ENCODE assay signal across 8 mouse cellular contexts in genomic region chr9:108489702-108490558, GRCm38 (mm10). TPM values are rescaled to one million over a fixed set of nuclear protein-coding genes. Genes with fewer than 3 reads are reported as not detected.
DNase-seq lines count a peak whose midpoint lies in the region; ATAC-seq and TF ChIP-seq lines count a peak whose summit lies in the region.

No protein-coding gene starts in this region.

- H3K36me3 ChIP-seq in lung, postnatal 0 days (ENCODE audit: insufficient read depth, low read length): peaks cover 62% of the 10 kb centered on the region
- H3K36me3 ChIP-seq in intestine, postnatal 0 days (ENCODE audit: control insufficient read depth, insufficient read depth): peaks cover 62% of the 10 kb centered on the region
- peaks cover 32% of the 10 kb centered on the region for H3K36me3 ChIP-seq in neural tube, embryonic 15.5 days

- H3K9ac ChIP-seq in lung, postnatal 0 days (replicated peaks; ENCODE audit: low read depth): no peak overlapping the region
- H3K9ac ChIP-seq in intestine, postnatal 0 days (ENCODE audit: low read depth, low read length): no peak overlapping the region; the same call in 1 of the 2 replicates
- peak overlapping the region; percentile 85 for H3K9ac ChIP-seq in neural tube, embryonic 15.5 days (replicated peaks)

- H3K27ac ChIP-seq in lung, postnatal 0 days (ENCODE audit: low read length): peak overlapping the region; percentile 91
- peak overlapping the region; percentile 92 for H3K27ac ChIP-seq in intestine, postnatal 0 days (ENCODE audit: low read depth, low read length)
- H3K27ac ChIP-seq in neural tube, embryonic 15.5 days (replicated peaks): peak overlapping the region; percentile 98

- 60% methylated on average over 26 of the region's 26 CpGs for WGBS in lung, postnatal 0 days
- WGBS in intestine, postnatal 0 days: 56% methylated on average over 26 of the region's 26 CpGs
- 65% methylated on average over 26 of the region's 26 CpGs for WGBS in neural tube, embryonic 15.5 days

- peak; percentile 66 for DNase-seq in cerebellum, adult 9-10 months
- no peak for DNase-seq in cerebellum, adult 18-20 months
- no peak for DNase-seq in lung, postnatal 0 days (ENCODE audit: low spot score)
- no peak for DNase-seq in lung, adult 18-20 months
- no peak for DNase-seq in urinary bladder, adult 18-20 months (ENCODE audit: low spot score in 2 of 2)
- DNase-seq in adrenal gland, postnatal 4 days (ENCODE audit: low spot score in 2 of 2): no peak

- ATAC-seq in lung, postnatal 0 days: no peak; the same call in 1 of the 2 replicates
- no peak; the same call in 1 of the 2 replicates for ATAC-seq in intestine, postnatal 0 days
- peak; percentile 21; the same call in 1 of the 2 replicates for ATAC-seq in neural tube, embryonic 15.5 days (ENCODE audit: low FRiP score)

- no peaks in the 10 kb centered on the region for H3K9me3 ChIP-seq in lung, postnatal 0 days (ENCODE audit: low read length)
- H3K9me3 ChIP-seq in intestine, postnatal 0 days (ENCODE audit: control insufficient read depth): no peaks in the 10 kb centered on the region
- no peaks in the 10 kb centered on the region for H3K9me3 ChIP-seq in neural tube, embryonic 15.5 days (replicated peaks)

- peaks cover 11% of the 10 kb centered on the region; the same call in 1 of the 2 replicates for H3K4me1 ChIP-seq in lung, postnatal 0 days (ENCODE audit: insufficient read depth, low read depth, low read length)
- H3K4me1 ChIP-seq in intestine, postnatal 0 days (replicated peaks; ENCODE audit: control insufficient read depth, insufficient read depth, low read length): no peaks in the 10 kb centered on the region; the same call in 1 of the 2 replicates
- peaks cover 27% of the 10 kb centered on the region for H3K4me1 ChIP-seq in neural tube, embryonic 15.5 days

- peak overlapping the region; percentile 66 for H3K4me3 ChIP-seq in lung, postnatal 0 days (ENCODE audit: low read depth, low read length)
- peak overlapping the region; percentile 67 for H3K4me3 ChIP-seq in intestine, postnatal 0 days (ENCODE audit: low read depth, low read length)
- peak overlapping the region; percentile 88 for H3K4me3 ChIP-seq in neural tube, embryonic 15.5 days (replicated peaks)

- H3K4me2 ChIP-seq in lung, postnatal 0 days (replicated peaks; ENCODE audit: low read depth, low read length): peak overlapping the region; percentile 79
- H3K4me2 ChIP-seq in intestine, postnatal 0 days (replicated peaks; ENCODE audit: low read depth): peak overlapping the region; percentile 83
- peak overlapping the region; percentile 92 for H3K4me2 ChIP-seq in neural tube, embryonic 15.5 days

- H3K27me3 ChIP-seq in lung, postnatal 0 days (replicated peaks; ENCODE audit: insufficient read depth, low read length): no peaks in the 10 kb centered on the region
- H3K27me3 ChIP-seq in intestine, postnatal 0 days (replicated peaks; ENCODE audit: control insufficient read depth, insufficient read depth, low read length): no peaks in the 10 kb centered on the region
- no peaks in the 10 kb centered on the region for H3K27me3 ChIP-seq in neural tube, embryonic 15.5 days (replicated peaks)

- TF ChIP-seq CTCF in lung, postnatal 0 days (IDR thresholded peaks at IDR 0.05): no peak
- TF ChIP-seq CTCF in intestine, postnatal 0 days (IDR thresholded peaks at IDR 0.05; ENCODE audit: low read depth): no peak

- TF ChIP-seq EP300 in lung, postnatal 0 days (IDR thresholded peaks at IDR 0.05): no peak

RNA-seq across cellular contexts. Expression of gene Usp19, which starts 0.5 kb away (rescaled TPM):
- 37.1 and 39.4 TPM in 2 replicates for polyA plus RNA-seq in lung, postnatal 0 days (2015; fragmentation: Nextera tagmentation; extraction: Ambion mirVana)
- polyA plus RNA-seq in intestine, postnatal 0 days (2015; fragmentation: Nextera tagmentation; extraction: Ambion mirVana): 17.2 and 17.6 TPM in 2 replicates
- polyA plus RNA-seq in neural tube, embryonic 15.5 days (2015; fragmentation: Nextera tagmentation; extraction: Ambion mirVana): 66.1 and 68.0 TPM in 2 replicates
- total RNA-seq in adrenal gland, postnatal 4 days (2021): 100 to 1,000 TPM; 225 to 230 TPM

RNA-seq across cellular contexts. Expression of gene Lamb2, which starts 10.4 kb away (rescaled TPM):
- polyA plus RNA-seq in lung, postnatal 0 days (2015; fragmentation: Nextera tagmentation; extraction: Ambion mirVana): 54.8 and 55.2 TPM in 2 replicates
- polyA plus RNA-seq in intestine, postnatal 0 days (2015; fragmentation: Nextera tagmentation; extraction: Ambion mirVana): 8.9 and 10.1 TPM in 2 replicates
- polyA plus RNA-seq in neural tube, embryonic 15.5 days (2015; fragmentation: Nextera tagmentation; extraction: Ambion mirVana): 17.5 and 18.8 TPM in 2 replicates
- total RNA-seq in adrenal gland, postnatal 4 days (2021): 100 to 1,000 TPM; 136 to 153 TPM

RNA-seq across cellular contexts. Expression of gene Qars, which starts 17.6 kb away (rescaled TPM):
- polyA plus RNA-seq in lung, postnatal 0 days (2015; fragmentation: Nextera tagmentation; extraction: Ambion mirVana): 62.0 and 65.7 TPM in 2 replicates
- polyA plus RNA-seq in intestine, postnatal 0 days (2015; fragmentation: Nextera tagmentation; extraction: Ambion mirVana): 66.4 and 74.7 TPM in 2 replicates
- polyA plus RNA-seq in neural tube, embryonic 15.5 days (2015; fragmentation: Nextera tagmentation; extraction: Ambion mirVana): 58.1 and 78.1 TPM in 2 replicates
- 100 to 1,000 TPM; 212 to 220 TPM for total RNA-seq in adrenal gland, postnatal 4 days (2021)

RNA-seq across cellular contexts. Expression of gene Qrich1, which starts 26.7 kb away (rescaled TPM):
- 58.1 and 58.3 TPM in 2 replicates for polyA plus RNA-seq in lung, postnatal 0 days (2015; fragmentation: Nextera tagmentation; extraction: Ambion mirVana)
- polyA plus RNA-seq in intestine, postnatal 0 days (2015; fragmentation: Nextera tagmentation; extraction: Ambion mirVana): 46.8 and 48.7 TPM in 2 replicates
- 111 and 114 TPM in 2 replicates for polyA plus RNA-seq in neural tube, embryonic 15.5 days (2015; fragmentation: Nextera tagmentation; extraction: Ambion mirVana)
- total RNA-seq in adrenal gland, postnatal 4 days (2021): 100 to 1,000 TPM; 162 to 172 TPM

RNA-seq across cellular contexts. Expression of gene Klhdc8b, which starts 28.5 kb away (rescaled TPM):
- polyA plus RNA-seq in lung, postnatal 0 days (2015; fragmentation: Nextera tagmentation; extraction: Ambion mirVana): 60.5 and 77.6 TPM in 2 replicates
- 24.2 and 24.8 TPM in 2 replicates for polyA plus RNA-seq in intestine, postnatal 0 days (2015; fragmentation: Nextera tagmentation; extraction: Ambion mirVana)
- polyA plus RNA-seq in neural tube, embryonic 15.5 days (2015; fragmentation: Nextera tagmentation; extraction: Ambion mirVana): 58.4 and 59.8 TPM in 2 replicates
- 10 to 100 TPM; 55.1 to 58.2 TPM for total RNA-seq in adrenal gland, postnatal 4 days (2021)
